8 mouse cellular contexts compared by ENCODE assay signal in the genomic region with DNA sequence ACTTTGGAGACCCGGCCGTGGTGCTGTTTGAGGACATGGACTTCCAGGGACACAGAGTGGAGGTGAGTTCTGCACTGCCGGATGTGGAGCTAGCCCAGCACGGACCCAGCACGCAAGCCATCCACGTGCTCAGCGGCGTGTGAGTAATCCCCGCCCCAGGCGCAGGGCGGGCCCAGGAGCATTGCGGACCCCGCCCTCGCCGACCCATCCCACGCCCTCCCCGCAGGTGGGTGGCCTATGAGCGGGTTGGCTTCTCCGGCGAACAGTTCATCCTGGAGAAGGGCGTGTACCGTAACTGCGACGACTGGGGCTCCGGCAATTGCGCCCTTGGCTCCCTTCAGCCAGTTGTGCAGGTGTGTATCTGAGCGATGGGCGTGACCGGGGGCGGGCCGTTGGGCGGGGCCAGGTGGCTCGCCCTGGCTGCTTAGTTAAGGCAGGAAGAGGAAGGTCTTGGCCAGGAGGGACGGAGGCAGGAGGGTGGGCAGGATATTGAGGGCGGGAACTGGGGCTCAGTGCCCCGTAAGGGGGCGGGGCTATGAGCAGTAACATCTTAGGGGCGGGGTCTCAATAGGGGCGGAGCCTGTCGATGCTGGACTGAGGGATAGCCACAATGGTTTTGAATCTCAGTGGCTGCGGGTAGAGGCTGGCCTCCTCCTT. TPM values are rescaled to one million over a fixed set of nuclear protein-coding genes. Genes with fewer than 3 reads are reported as not detected.
DNase-seq lines count a peak whose midpoint lies in the region; ATAC-seq and TF ChIP-seq lines count a peak whose summit lies in the region.

No protein-coding gene starts in this region.

- intact Hi-C loops in gastrocnemius, adult 2 months (cut with DNase I): no loop called here

- peak; percentile 48 for DNase-seq in gastrocnemius, adult 2 months
- no peak for DNase-seq in gastrocnemius, postnatal 4 days (ENCODE audit: low spot score in 2 of 2)
- peak; percentile 20 to 36 for DNase-seq in heart, adult 9 months (ENCODE audit: low spot score in 2 of 2)
- DNase-seq in kidney, adult 9 months: peak; percentile 90
- peak; percentile 85 for DNase-seq in liver
- peak; percentile 93 to 94 for DNase-seq in spleen, postnatal 36 days (ENCODE audit: low spot score in 2 of 2)

- TF ChIP-seq CTCF in gastrocnemius, adult 2 months (IDR thresholded peaks at IDR 0.05): no peak

- ATAC-seq in common myeloid progenitor, adult 5-6 weeks (replicated peaks; ENCODE audit: low read depth, poor library complexity, severe bottlenecking): peak; percentile 88
- peak; percentile 84 for ATAC-seq in monocyte, adult 5-6 weeks (replicated peaks; ENCODE audit: insufficient number of reproducible peaks, low FRiP score, low TSS enrichment, poor library complexity, severe bottlenecking)

- peak overlapping the region; percentile 67 for H3K4me3 ChIP-seq in gastrocnemius, adult 2 months

- H3K27ac ChIP-seq in gastrocnemius, adult 2 months: no peak overlapping the region

RNA-seq across cellular contexts. Expression of a gene that starts 13.0 kb away (rescaled TPM):
- total RNA-seq in gastrocnemius, adult 2 months (2021): under 1 TPM in 1 of 2 experiments, not detected in 1; 0.71 TPM
- 1 to 10 TPM; 2.4 to 2.7 TPM for total RNA-seq in gastrocnemius, postnatal 4 days (2021)
- 215 and 234 TPM in 2 replicates for total RNA-seq in common myeloid progenitor, adult 5-6 weeks (2017)
- 1,277 to 1,906 TPM (median 1,626 TPM) in 3 replicates for total RNA-seq in monocyte, adult 5-6 weeks (2017)

RNA-seq across cellular contexts. Expression of a gene that starts 20.5 kb away (rescaled TPM):
- total RNA-seq in gastrocnemius, adult 2 months (2021): 1 to 10 TPM in 1 of 2 experiments, under 1 TPM in 1; 0.71 to 1.9 TPM
- total RNA-seq in gastrocnemius, postnatal 4 days (2021): 1 to 10 TPM; 3.2 to 3.7 TPM
- 10.6 and 13.3 TPM in 2 replicates for total RNA-seq in common myeloid progenitor, adult 5-6 weeks (2017)
- total RNA-seq in monocyte, adult 5-6 weeks (2017): 8.5 to 13.7 TPM (median 10.6 TPM) in 3 replicates

RNA-seq across cellular contexts. Expression of a gene that starts 21.2 kb away (rescaled TPM):
- not detected for total RNA-seq in gastrocnemius, adult 2 months (2021)
- under 1 TPM in 1 of 2 experiments, not detected in 1; 0.54 TPM for total RNA-seq in gastrocnemius, postnatal 4 days (2021)
- not detected in 2 replicates for total RNA-seq in common myeloid progenitor, adult 5-6 weeks (2017)
- 0.48 to 3.1 TPM (median 0.64 TPM) in 3 replicates for total RNA-seq in monocyte, adult 5-6 weeks (2017)

RNA-seq across cellular contexts. Expression of a gene that starts 28.2 kb away (rescaled TPM):
- not detected for total RNA-seq in gastrocnemius, adult 2 months (2021)
- total RNA-seq in gastrocnemius, postnatal 4 days (2021): under 1 TPM in 1 of 2 experiments, not detected in 1; 0.23 TPM
- total RNA-seq in common myeloid progenitor, adult 5-6 weeks (2017): not detected in 2 replicates
- total RNA-seq in monocyte, adult 5-6 weeks (2017): 0.64 TPM in 1 of 3 replicates, not detected in the others

RNA-seq across cellular contexts. Expression of a gene that starts 46.7 kb away (rescaled TPM):
- 10 to 100 TPM; 12.2 to 27.1 TPM for total RNA-seq in gastrocnemius, adult 2 months (2021)
- 10 to 100 TPM; 72.4 to 83.6 TPM for total RNA-seq in gastrocnemius, postnatal 4 days (2021)
- total RNA-seq in common myeloid progenitor, adult 5-6 weeks (2017): 165 and 201 TPM in 2 replicates
- total RNA-seq in monocyte, adult 5-6 weeks (2017): 320 to 400 TPM (median 328 TPM) in 3 replicates

Comparison
In these comparisons a context has a peak if more than half of its experiments do, and no peak if none do; other contexts are left out.
1. DNase-seq: peak in gastrocnemius, adult 2 months (single experiment), heart, adult 9 months (2 of 2), kidney, adult 9 months (single experiment), liver (single experiment) and spleen, postnatal 36 days (2 of 2); none in gastrocnemius, postnatal 4 days (0 of 2).
2. RNA of a gene that starts 13.0 kb away (total RNA-seq): 1,277 to 1,906 TPM in monocyte, adult 5-6 weeks and 215 to 234 TPM in common myeloid progenitor, adult 5-6 weeks; 2.4 to 2.7 TPM in gastrocnemius, postnatal 4 days and 0.71 TPM in gastrocnemius, adult 2 months; every median in the first group is over 10 times any median in the second.